Mouse (Mus musculus): ENCODE results near the gene Fam163b.

Gene Fam163b

GRCm38 (mm10) chr2:27087581-27087980, 54.7 kb downstream of the Fam163b start:
- DNase-seq (ENCODE audit: low read depth, low spot score): no peak

DNA sequence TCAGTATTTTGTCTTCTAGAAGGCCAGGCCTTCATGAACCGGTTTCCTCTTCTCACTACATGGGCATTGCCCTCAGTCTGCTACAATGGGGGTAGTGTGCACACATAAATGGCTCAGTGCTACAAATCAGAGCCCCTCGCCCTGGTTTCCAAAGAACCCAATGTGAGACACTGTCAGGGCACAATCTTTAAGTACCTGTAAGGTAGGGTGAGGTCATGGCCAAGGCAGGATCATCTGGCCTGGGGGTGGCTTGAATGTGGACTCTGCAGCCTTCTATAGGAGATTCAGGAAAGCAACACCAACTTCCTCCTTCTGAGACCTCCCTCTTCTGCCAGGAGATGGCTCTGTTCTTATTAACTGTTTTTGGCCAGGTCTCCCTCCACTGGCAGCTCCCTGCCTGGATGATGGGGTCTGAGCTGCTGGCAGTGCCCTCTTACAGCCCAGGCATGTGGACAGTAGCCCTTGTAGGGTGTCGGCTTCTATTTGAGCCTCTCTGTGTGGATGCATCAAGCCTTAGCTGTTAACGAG, 55.7 kb downstream of the Fam163b start:
- no peak for DNase-seq (ENCODE audit: low read depth, low spot score)

- DNase-seq (ENCODE audit: low read depth, low spot score): no peak
Measured at GRCm38 (mm10) chr2:27085801-27086200, 56.5 kb downstream of the Fam163b start.

DNA sequence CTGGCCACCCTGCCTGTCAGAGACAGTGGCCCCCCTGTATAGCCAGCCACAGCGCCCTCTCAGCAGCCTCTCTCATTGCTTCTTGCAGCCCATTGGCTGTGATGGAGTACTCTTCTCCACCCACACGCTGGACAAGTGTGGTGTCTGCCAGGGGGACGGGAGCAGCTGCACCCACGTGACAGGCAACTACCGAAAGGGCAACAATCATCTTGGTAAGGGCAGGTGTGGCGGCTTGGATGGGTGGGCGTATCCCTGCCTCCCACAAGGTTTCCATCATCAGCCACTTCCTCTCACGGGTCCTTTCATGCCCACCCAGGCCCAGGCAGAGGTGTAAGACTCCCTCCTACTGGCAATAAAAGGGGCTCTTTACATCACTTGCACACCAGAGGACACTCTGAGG, 57.3 kb downstream of the Fam163b start:
- no peak for DNase-seq (ENCODE audit: low read depth, low spot score)

GRCm38 (mm10) chr2:27083761-27084475, 58.4 kb downstream of the Fam163b start:
- DNase-seq (ENCODE audit: low read depth, low spot score): no peak

DNA sequence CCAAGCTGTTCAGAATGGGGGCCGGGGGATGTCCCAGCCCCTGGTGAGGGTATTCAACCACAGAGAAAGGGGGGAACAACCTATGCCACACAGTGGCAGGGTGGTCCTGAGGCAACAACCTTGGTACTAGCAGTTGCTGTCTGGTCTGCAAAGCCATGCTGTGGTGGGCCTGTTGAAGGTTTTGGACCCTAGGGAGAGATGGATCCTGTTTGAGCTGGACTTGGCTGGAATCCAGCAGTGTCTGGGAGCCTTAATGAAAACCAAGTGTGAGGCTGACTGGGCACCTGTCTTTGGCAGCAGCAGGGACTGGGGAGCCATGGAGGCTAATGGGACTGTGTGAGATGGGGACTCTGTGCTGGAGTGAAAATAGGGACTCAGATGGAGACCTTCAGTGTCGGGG, 62.6 kb downstream of the Fam163b start:
- DNase-seq (ENCODE audit: low read depth, low spot score): no peak

GRCm38 (mm10) chr2:27079152-27079584, 63.1 kb downstream of the Fam163b start, which contains the start of gene Adamtsl2:
Gene Adamtsl2, plus strand, starts transcription at chr2:27079379.
- DNase-seq (ENCODE audit: low read depth, low spot score): no peak

DNA sequence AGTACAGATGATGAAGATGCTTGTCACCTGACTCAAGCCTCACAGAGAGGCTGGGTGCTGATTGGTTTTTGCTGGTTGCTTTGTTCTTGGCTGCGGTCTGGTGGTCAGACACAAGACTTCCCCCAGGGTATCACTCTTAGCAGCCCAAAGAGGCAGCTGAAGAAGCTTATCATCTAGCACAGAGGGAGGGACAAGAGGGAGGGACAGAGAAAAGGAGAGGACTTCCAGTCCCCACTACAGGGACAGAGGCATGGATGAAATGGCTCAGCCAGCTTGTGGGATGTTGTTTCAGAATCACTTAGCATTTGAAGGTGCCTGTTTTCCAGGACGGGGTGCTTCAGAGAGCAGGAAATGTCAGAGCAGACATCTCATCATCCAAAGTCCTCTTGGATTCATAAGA, 64.0 kb downstream of the Fam163b start:
- DNase-seq (ENCODE audit: low read depth, low spot score): no peak

DNA sequence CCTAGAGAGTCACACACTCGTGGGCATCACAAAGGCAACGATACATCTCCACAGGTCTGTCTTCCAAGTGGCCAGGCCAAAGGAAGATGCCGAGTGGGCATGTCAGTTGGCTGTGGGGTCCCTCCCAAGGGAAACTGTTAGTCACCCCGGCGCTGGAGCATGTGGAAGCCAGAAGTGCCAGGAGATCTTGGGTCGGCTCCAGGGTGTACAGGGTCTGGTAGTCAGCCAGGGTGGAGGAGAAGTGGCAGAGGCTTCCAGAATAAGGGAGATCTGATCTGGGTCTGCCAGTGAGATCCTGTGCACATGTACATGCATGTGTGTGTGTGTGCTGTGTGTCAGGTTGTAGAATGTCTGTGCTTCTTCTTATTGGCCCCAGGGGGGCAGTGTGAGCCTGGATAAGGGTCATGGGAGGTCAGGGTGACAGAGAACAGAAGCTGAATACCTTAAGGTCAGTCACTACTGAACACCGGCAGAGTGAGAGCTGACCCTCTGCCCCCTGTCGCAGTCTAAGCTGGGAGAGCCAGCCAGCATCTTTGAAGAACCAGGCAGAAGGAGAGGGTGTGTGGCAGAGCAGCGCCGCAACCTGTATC, 64.5 kb downstream of the Fam163b start:
- no peak for DNase-seq (ENCODE audit: low read depth, low spot score)

- DNase-seq (ENCODE audit: low read depth, low spot score): peak; percentile 28
Measured at GRCm38 (mm10) chr2:27075485-27075884, 66.8 kb downstream of the Fam163b start.

GRCm38 (mm10) chr2:27074804-27075203, 67.5 kb downstream of the Fam163b start:
- DNase-seq (ENCODE audit: low read depth, low spot score): no peak

DNA sequence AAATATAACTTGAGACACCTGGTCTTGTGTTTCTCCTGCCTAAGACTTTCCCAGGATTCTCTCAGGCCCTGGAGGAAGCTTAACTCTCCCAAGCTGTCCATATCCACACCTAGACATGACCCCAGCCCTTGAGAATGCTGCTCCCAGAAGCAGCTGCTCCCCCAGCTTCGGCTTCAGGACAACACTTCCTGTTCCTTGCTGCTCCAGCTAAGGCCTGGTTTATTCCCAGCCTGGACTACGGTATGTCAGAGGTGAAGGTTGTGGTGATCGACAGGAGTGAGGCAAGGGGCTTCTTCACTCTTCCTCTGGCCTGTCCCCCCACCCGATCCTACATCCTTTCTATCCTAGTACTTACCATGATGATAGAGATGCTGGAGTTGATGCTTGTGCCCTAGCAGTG, 68.9 kb downstream of the Fam163b start:
- no peak for DNase-seq (ENCODE audit: low read depth, low spot score)

DNA sequence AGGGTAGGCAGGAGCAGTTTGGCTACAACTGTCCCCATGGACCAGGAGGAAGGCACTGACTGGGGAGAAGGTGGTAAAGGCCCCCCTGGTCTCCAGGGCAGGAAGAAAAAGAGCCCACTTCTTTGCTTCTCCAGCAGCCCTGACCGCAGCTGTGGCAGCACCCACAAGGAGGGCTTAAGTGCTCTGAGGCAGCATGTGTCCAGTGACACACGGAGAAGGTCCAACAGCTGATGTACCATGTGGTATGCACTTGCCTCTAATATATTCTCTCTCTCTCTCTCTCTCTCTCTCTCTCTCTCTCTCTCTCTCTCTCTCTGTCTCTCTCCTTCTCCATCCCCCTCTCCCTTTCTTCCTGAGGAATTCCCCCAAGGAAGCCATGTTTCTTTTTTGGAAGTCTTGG, 70.3 kb downstream of the Fam163b start, which contains the start of gene Mymk:
Gene Mymk, minus strand, starts transcription at position 202 of the 400 bp plus-strand sequence.
- DNase-seq (ENCODE audit: low read depth, low spot score): no peak

- no peak for DNase-seq (ENCODE audit: low read depth, low spot score)
Measured at GRCm38 (mm10) chr2:27071137-27071536, 71.2 kb downstream of the Fam163b start.

GRCm38 (mm10) chr2:27070247-27070813, 72.0 kb downstream of the Fam163b start:
- DNase-seq (ENCODE audit: low read depth, low spot score): no peak

GRCm38 (mm10) chr2:27069646-27070045, 72.6 kb downstream of the Fam163b start:
- DNase-seq (ENCODE audit: low read depth, low spot score): no peak

- DNase-seq (ENCODE audit: low read depth, low spot score): no peak
Measured at GRCm38 (mm10) chr2:27067996-27068395, 74.3 kb downstream of the Fam163b start.

DNA sequence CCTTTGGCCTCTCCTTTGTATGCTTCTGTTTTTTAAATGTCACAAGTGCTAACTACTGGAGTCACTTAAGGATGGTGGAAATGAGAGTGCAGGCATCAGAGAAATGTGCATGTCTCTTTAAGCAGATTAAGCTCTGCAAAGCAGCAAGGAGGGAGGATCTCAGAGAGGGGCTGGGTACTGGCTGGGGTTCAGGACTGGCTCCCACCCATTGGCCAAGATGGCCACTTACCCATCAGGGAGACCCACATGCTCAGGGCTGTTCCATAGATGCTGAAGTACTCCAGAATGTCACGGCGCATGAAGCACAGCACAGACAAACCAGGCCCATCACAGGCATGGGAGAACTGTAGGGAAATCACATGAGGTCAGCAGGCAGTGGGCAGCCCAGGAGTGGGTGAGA, 75.2 kb downstream of the Fam163b start:
- DNase-seq (ENCODE audit: low read depth, low spot score): no peak
